Mouse (Mus musculus) kidney, postnatal 0 days (tissue): ENCODE results near the gene Gnb5. TPM values are rescaled to one million over a fixed set of nuclear protein-coding genes. Genes with fewer than 3 reads are reported as not detected.

Source experiments
- ATAC-seq: fragments of 200-750 bp; cut with Nextera tagmentation; replicated peaks from 2 replicates; pipeline ENCODE4 v1.8.0; 2017; ENCODE audit warnings: low read depth, moderate number of reproducible peaks, moderate TSS enrichment, moderate library complexity; ENCODE audit not compliant: low FRiP score
- DNase-seq: peaks from one replicate; pipeline ENCODE4 v3.0.0-alpha.2; 2016; ENCODE audit warnings: low spot score
- H3K27ac ChIP-seq: fragments of 300-500 bp; sonication (generic); 2 replicates; pipeline ENCODE4 v1.5.1; 2014; ENCODE audit warnings: mild to moderate bottlenecking
- H3K27me3 ChIP-seq: fragments of 300-500 bp; sonication (generic); 2 replicates; pipeline ENCODE4 v1.6.1; 2014; ENCODE audit warnings: low read length, mixed read lengths; ENCODE audit not compliant: insufficient read depth
- H3K36me3 ChIP-seq: fragments of 300-500 bp; sonication (generic); 2 replicates; pipeline ENCODE4 v1.6.1; 2014; ENCODE audit warnings: low read length, mixed read lengths; ENCODE audit not compliant: insufficient read depth
- H3K4me1 ChIP-seq: fragments of 300-500 bp; sonication (generic); replicated peaks from 2 replicates; pipeline ENCODE4 v1.6.1; 2014; ENCODE audit warnings: antibody characterized with exemption, low read length, mixed read lengths; ENCODE audit not compliant: insufficient read depth
- H3K4me2 ChIP-seq: fragments of 300-500 bp; sonication (generic); 2 replicates; pipeline ENCODE4 v1.6.1; 2014; ENCODE audit warnings: mild to moderate bottlenecking, low read length, moderate library complexity, mixed read lengths
- H3K4me3 ChIP-seq: fragments of 300-500 bp; sonication (generic); replicated peaks from 2 replicates; pipeline ENCODE4 v1.5.1; 2014; ENCODE audit warnings: low read depth, low read length
- H3K9ac ChIP-seq: fragments of 300-500 bp; sonication (generic); 2 replicates; pipeline ENCODE4 v1.6.1; 2014; ENCODE audit warnings: low read depth, low read length
- H3K9me3 ChIP-seq: fragments of 300-500 bp; sonication (generic); replicated peaks from 2 replicates; pipeline ENCODE4 v1.6.1; 2016; ENCODE audit warnings: low read length, inconsistent platforms, mixed read lengths
- CTCF ChIP-seq: IDR thresholded peaks from 2 replicates; pipeline ENCODE4 v1.5.1; 2016; ENCODE audit warnings: antibody characterized with exemption, low read depth, mild to moderate bottlenecking, moderate library complexity
- WGBS: fragments of 180-500 bp; shearing (Covaris S2); extraction: QIAGEN DNeasy Blood & Tissue Kit; methylation state at CpG from one replicate; pipeline ENCODE4 v1.1.7; 2014; 5-methylcytosine and 5-hydroxymethylcytosine counted together
- polyA plus RNA-seq: library from polyadenylated mRNA; unstranded; fragments of >200 nt; fragmentation: Nextera tagmentation; extraction: Ambion mirVana; gene quantifications from 2 replicates; pipeline ENCODE4 v1.2.1, GENCODE M21; 2015

The Gnb5 gene
- polyA plus RNA-seq, 1 experiment from 2014 or later = 35.0 TPM

- Histone ChIP-seq H3K9me3 (no peaks in the 10 kb centered on the region), H3K4me1 (peaks cover 10% of the 10 kb centered on the region; the same call in 1 of the 2 replicates), H3K4me2 (peak overlapping the region; percentile 64), H3K27me3 (no peaks in the 10 kb centered on the region), H3K4me3 (peak overlapping the region; percentile 61), H3K9ac (peak overlapping the region; percentile 62), H3K27ac (no peak overlapping the region), H3K36me3 (no peaks in the 10 kb centered on the region)
- DNase-seq (peak; percentile 35), ATAC-seq (no peak; the same call in 1 of the 2 replicates)
- 40% methylated on average over 11 of the region's 11 CpGs for WGBS
- TF ChIP-seq CTCF = no peak
Measured at GRCm38 (mm10) chr9:75313138-75313831, 7.2 kb downstream of the Gnb5 start.

DNA sequence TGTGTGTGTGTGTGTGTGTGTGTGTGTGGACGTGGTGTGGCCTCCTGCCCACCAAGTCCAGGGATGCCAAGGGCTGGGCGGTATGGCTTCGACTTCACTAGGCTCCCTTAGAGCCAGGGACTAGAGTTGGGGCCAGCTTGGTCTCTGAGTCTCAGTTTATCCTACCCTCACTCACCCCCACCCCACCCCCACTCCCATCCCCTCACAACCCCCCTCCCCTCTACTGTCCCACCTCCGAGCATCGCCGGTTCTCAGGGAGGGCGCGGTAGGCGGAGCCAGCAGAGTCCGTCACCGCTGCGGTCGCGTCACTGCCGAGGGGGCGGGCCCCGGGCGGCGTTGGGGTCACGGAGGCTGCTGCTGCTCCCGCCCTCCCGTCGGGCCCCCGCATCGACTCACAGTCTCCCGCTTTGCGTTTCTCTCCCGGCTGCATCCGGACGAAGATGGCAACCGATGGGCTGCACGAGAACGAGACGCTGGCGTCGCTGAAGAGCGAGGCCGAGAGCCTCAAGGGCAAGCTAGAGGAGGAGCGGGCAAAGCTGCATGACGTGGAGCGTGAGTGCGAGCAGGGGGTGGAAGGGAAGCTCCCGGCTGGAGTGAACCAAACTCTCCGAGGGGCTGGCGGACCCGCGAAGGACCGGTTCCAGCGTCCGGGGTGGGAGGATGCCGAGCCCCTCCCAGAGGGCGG lies 7.9 kb downstream of the Gnb5 start:
- peak overlapping the region; percentile 70 for H3K27ac ChIP-seq
- TF ChIP-seq CTCF = peak; percentile 37; the same call in 1 of the 2 replicates
- WGBS = under 1% methylated on average over 52 of the region's 52 CpGs
- H3K4me2 ChIP-seq = peak overlapping the region; percentile 64
- H3K27me3 ChIP-seq = no peaks in the 10 kb centered on the region
- H3K9ac ChIP-seq = peak overlapping the region; percentile 62
- DNase-seq (peak; percentile 79), ATAC-seq (peak; percentile 82)
- no peaks in the 10 kb centered on the region for H3K9me3 ChIP-seq
- peak overlapping the region; percentile 61 for H3K4me3 ChIP-seq
- no peaks in the 10 kb centered on the region for H3K36me3 ChIP-seq
- peaks cover 10% of the 10 kb centered on the region; the same call in 1 of the 2 replicates for H3K4me1 ChIP-seq

- DNase-seq (peak; percentile 50), ATAC-seq (no peak)
- WGBS = 3% methylated on average over 22 of the region's 22 CpGs
- Histone ChIP-seq H3K27me3 (no peaks in the 10 kb centered on the region), H3K4me3 (peak overlapping the region; percentile 61), H3K27ac (peak overlapping the region; percentile 70), H3K9me3 (no peaks in the 10 kb centered on the region), H3K36me3 (no peaks in the 10 kb centered on the region), H3K9ac (peak overlapping the region; percentile 62), H3K4me1 (peaks cover 10% of the 10 kb centered on the region; the same call in 1 of the 2 replicates), H3K4me2 (peak overlapping the region; percentile 64)
- no peak; the same call in 1 of the 2 replicates for TF ChIP-seq CTCF
Measured at GRCm38 (mm10) chr9:75314517-75315105, 8.5 kb downstream of the Gnb5 start.

DNA sequence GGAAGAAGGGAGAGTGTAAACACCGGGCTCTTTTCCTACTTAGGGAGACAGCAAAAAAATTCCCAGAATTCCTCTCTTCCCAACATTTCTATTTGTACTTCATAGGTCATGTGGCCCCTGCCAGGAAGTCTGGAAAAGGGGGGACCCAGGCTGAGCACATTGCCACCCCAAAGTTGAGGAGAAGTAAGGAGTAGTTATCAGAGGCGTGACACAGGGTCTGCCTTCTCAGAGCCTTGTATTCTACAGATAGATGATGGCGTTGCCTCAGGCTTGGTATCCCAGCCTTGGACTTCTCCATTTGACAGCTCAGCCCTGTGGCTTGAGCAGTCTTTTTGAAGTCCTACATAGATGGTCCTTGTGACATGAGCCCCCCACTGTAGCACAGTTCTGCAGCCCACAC lies 9.2 kb downstream of the Gnb5 start:
- WGBS = 68% methylated on average over 3 of the region's 3 CpGs
- H3K4me2 ChIP-seq = peak overlapping the region; percentile 64
- no peaks in the 10 kb centered on the region for H3K27me3 ChIP-seq
- H3K9me3 ChIP-seq = no peaks in the 10 kb centered on the region
- ATAC-seq = no peak
- H3K4me1 ChIP-seq = peaks cover 10% of the 10 kb centered on the region; the same call in 1 of the 2 replicates
- TF ChIP-seq CTCF = no peak
- H3K4me3 ChIP-seq = no peak overlapping the region
- DNase-seq = no peak
- H3K27ac ChIP-seq = no peak overlapping the region
- H3K36me3 ChIP-seq = no peaks in the 10 kb centered on the region
- no peak overlapping the region for H3K9ac ChIP-seq

GRCm38 (mm10) chr9:75316771-75317170 lies 10.7 kb downstream of the Gnb5 start:
- H3K9ac ChIP-seq = no peak overlapping the region
- H3K4me1 ChIP-seq = peaks cover 10% of the 10 kb centered on the region; the same call in 1 of the 2 replicates
- H3K9me3 ChIP-seq = no peaks in the 10 kb centered on the region
- no peak overlapping the region for H3K4me2 ChIP-seq
- TF ChIP-seq CTCF = no peak
- H3K27me3 ChIP-seq = no peaks in the 10 kb centered on the region
- WGBS = 86% methylated on average over 6 of the region's 6 CpGs
- ATAC-seq (no peak), DNase-seq (no peak)
- H3K36me3 ChIP-seq = no peaks in the 10 kb centered on the region
- H3K4me3 ChIP-seq = no peak overlapping the region
- no peak overlapping the region for H3K27ac ChIP-seq

DNA sequence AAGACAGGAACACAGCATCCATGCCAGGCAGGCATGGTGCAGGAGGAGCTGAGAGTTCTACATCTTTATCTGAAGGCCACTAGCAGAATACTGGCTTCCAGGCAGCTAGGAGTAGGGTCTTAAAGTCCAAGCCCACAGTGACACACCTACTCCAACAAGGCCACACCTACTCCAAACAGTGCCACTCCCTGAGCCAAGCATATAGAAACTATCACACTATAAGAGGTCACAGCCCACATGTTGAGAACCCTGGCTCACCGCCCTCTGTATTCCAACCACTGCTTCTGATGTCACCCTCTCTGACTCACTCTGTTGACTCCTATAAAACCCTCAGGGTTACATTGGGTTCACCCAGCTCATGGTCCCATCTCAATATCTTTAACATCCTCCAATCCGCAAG lies 12.1 kb downstream of the Gnb5 start:
- H3K4me1 ChIP-seq = peaks cover 10% of the 10 kb centered on the region; the same call in 1 of the 2 replicates
- H3K9ac ChIP-seq = no peak overlapping the region
- no peak overlapping the region for H3K4me3 ChIP-seq
- no peak overlapping the region for H3K27ac ChIP-seq
- no peaks in the 10 kb centered on the region for H3K9me3 ChIP-seq
- H3K4me2 ChIP-seq = no peak overlapping the region
- DNase-seq (no peak), ATAC-seq (no peak)
- TF ChIP-seq CTCF = no peak
- 90% methylated on average over 2 of the region's 2 CpGs for WGBS
- H3K27me3 ChIP-seq = no peaks in the 10 kb centered on the region
- H3K36me3 ChIP-seq = no peaks in the 10 kb centered on the region
